ENCODE assay signal across 8 mouse cellular contexts in genomic region chr2:118110225-118110915, GRCm38 (mm10). TPM values are rescaled to one million over a fixed set of nuclear protein-coding genes. Genes with fewer than 3 reads are reported as not detected.
DNase-seq lines count a peak whose midpoint lies in the region; ATAC-seq lines count a peak whose summit lies in the region.

No protein-coding gene starts in this region.

- no peak overlapping the region for H3K27ac ChIP-seq in kidney, embryonic 14.5 days (ENCODE audit: low read depth, low read length)
- no peak overlapping the region for H3K27ac ChIP-seq in forebrain, embryonic 14.5 days (ENCODE audit: low read depth, low read length)
- peak overlapping the region; percentile 70 for H3K27ac ChIP-seq in hindbrain, embryonic 10.5 days
- no peak overlapping the region for H3K27ac ChIP-seq in liver, embryonic 16.5 days (ENCODE audit: low read length)
- H3K27ac ChIP-seq in neural tube, embryonic 14.5 days (ENCODE audit: low read depth, low read length) = no peak overlapping the region

- H3K36me3 ChIP-seq in kidney, embryonic 14.5 days (ENCODE audit: control insufficient read depth, insufficient read depth, low read length) = no peaks in the 10 kb centered on the region
- no peaks in the 10 kb centered on the region for H3K36me3 ChIP-seq in forebrain, embryonic 14.5 days (ENCODE audit: control insufficient read depth, insufficient read depth, low read length)
- peaks cover 9% of the 10 kb centered on the region for H3K36me3 ChIP-seq in hindbrain, embryonic 10.5 days
- no peaks in the 10 kb centered on the region for H3K36me3 ChIP-seq in liver, embryonic 16.5 days (ENCODE audit: control insufficient read depth, insufficient read depth)
- H3K36me3 ChIP-seq in neural tube, embryonic 14.5 days (ENCODE audit: control insufficient read depth, insufficient read depth, low read length) = no peaks in the 10 kb centered on the region

- peaks cover 15% of the 10 kb centered on the region; the same call in 1 of the 2 replicates for H3K4me1 ChIP-seq in kidney, embryonic 14.5 days (ENCODE audit: control insufficient read depth, insufficient read depth, low read length)
- peaks cover 8% of the 10 kb centered on the region for H3K4me1 ChIP-seq in forebrain, embryonic 14.5 days (ENCODE audit: control insufficient read depth, insufficient read depth, low read length)
- peaks cover 43% of the 10 kb centered on the region for H3K4me1 ChIP-seq in hindbrain, embryonic 10.5 days (replicated peaks)
- H3K4me1 ChIP-seq in liver, embryonic 16.5 days (ENCODE audit: control insufficient read depth, low read depth, low read length) = no peaks in the 10 kb centered on the region
- H3K4me1 ChIP-seq in neural tube, embryonic 14.5 days (ENCODE audit: control insufficient read depth, insufficient read depth, low read length) = 0 out of 2 replicates have a peak, but pooled peaks cover 4% of the 10 kb centered on the region

- 36% methylated on average over 17 of the region's 17 CpGs for WGBS in kidney, embryonic 14.5 days
- 35% methylated on average over 17 of the region's 17 CpGs for WGBS in forebrain, embryonic 14.5 days
- WGBS in hindbrain, embryonic 10.5 days = 37% methylated on average over 17 of the region's 17 CpGs
- WGBS in liver, embryonic 16.5 days (ENCODE audit: insufficient replicate concordance) = 38% methylated on average over 17 of the region's 17 CpGs
- 40% methylated on average over 17 of the region's 17 CpGs for WGBS in neural tube, embryonic 14.5 days

- H3K4me3 ChIP-seq in kidney, embryonic 14.5 days (ENCODE audit: low read length) = peak overlapping the region; percentile 61
- peak overlapping the region; percentile 49 for H3K4me3 ChIP-seq in forebrain, embryonic 14.5 days (ENCODE audit: low read depth, low read length)
- peak overlapping the region; percentile 70 for H3K4me3 ChIP-seq in hindbrain, embryonic 10.5 days
- H3K4me3 ChIP-seq in liver, embryonic 16.5 days (ENCODE audit: low read depth, low read length) = no peak overlapping the region
- H3K4me3 ChIP-seq in neural tube, embryonic 14.5 days (ENCODE audit: low read depth, low read length) = peak overlapping the region; percentile 37

- H3K27me3 ChIP-seq in kidney, embryonic 14.5 days (ENCODE audit: control insufficient read depth, insufficient read depth, low read length) = no peaks in the 10 kb centered on the region
- H3K27me3 ChIP-seq in forebrain, embryonic 14.5 days (replicated peaks; ENCODE audit: control insufficient read depth, insufficient read depth, low read length) = peaks cover 5% of the 10 kb centered on the region; the same call in 1 of the 2 replicates
- peaks cover 24% of the 10 kb centered on the region for H3K27me3 ChIP-seq in hindbrain, embryonic 10.5 days (ENCODE audit: insufficient read depth, poor library complexity, severe bottlenecking)
- H3K27me3 ChIP-seq in liver, embryonic 16.5 days (ENCODE audit: control insufficient read depth, insufficient read depth, low read depth, low read length) = peaks cover 2% of the 10 kb centered on the region; the same call in 1 of the 2 replicates
- no peaks in the 10 kb centered on the region for H3K27me3 ChIP-seq in neural tube, embryonic 14.5 days (ENCODE audit: control insufficient read depth, insufficient read depth, low read length)

- no peak overlapping the region; the same call in 1 of the 2 replicates for H3K9ac ChIP-seq in kidney, embryonic 14.5 days (ENCODE audit: low read depth, low read length)
- peak overlapping the region; percentile 52; the same call in 1 of the 2 replicates for H3K9ac ChIP-seq in forebrain, embryonic 14.5 days (ENCODE audit: low read length)
- no peak overlapping the region for H3K9ac ChIP-seq in liver, embryonic 16.5 days (ENCODE audit: low read depth, low read length)
- peak overlapping the region; percentile 32; the same call in 1 of the 2 replicates for H3K9ac ChIP-seq in neural tube, embryonic 14.5 days (replicated peaks; ENCODE audit: low read depth, low read length)

- ATAC-seq in kidney, embryonic 14.5 days (ENCODE audit: low FRiP score, low TSS enrichment) = peak; percentile 14; the same call in 1 of the 2 replicates
- peak; percentile 47 for ATAC-seq in forebrain, embryonic 14.5 days
- ATAC-seq in liver, embryonic 16.5 days (ENCODE audit: low read depth) = no peak
- peak; percentile 29; the same call in 1 of the 2 replicates for ATAC-seq in neural tube, embryonic 14.5 days (ENCODE audit: low read depth)

- H3K4me2 ChIP-seq in kidney, embryonic 14.5 days (replicated peaks; ENCODE audit: low read depth, low read length) = peak overlapping the region; percentile 63
- H3K4me2 ChIP-seq in forebrain, embryonic 14.5 days (ENCODE audit: low read length) = peak overlapping the region; percentile 90
- H3K4me2 ChIP-seq in liver, embryonic 16.5 days (ENCODE audit: low read depth, low read length) = peak overlapping the region; percentile 34; the same call in 1 of the 2 replicates
- H3K4me2 ChIP-seq in neural tube, embryonic 14.5 days (ENCODE audit: low read depth, low read length) = peak overlapping the region; percentile 71

- no peaks in the 10 kb centered on the region for H3K9me3 ChIP-seq in kidney, embryonic 14.5 days (ENCODE audit: control insufficient read depth, low read length)
- no peaks in the 10 kb centered on the region for H3K9me3 ChIP-seq in forebrain, embryonic 14.5 days (replicated peaks; ENCODE audit: control insufficient read depth, low read length)
- no peaks in the 10 kb centered on the region for H3K9me3 ChIP-seq in hindbrain, embryonic 10.5 days
- no peaks in the 10 kb centered on the region for H3K9me3 ChIP-seq in liver, embryonic 16.5 days (replicated peaks; ENCODE audit: control insufficient read depth, low read length)
- H3K9me3 ChIP-seq in neural tube, embryonic 14.5 days (ENCODE audit: control insufficient read depth, low read length) = no peaks in the 10 kb centered on the region

- DNase-seq in kidney, adult 9 months = no peak
- DNase-seq in adrenal gland, adult 8-10 months = peak; percentile 63
- peak; percentile 49 for DNase-seq in forebrain, embryonic 14.5 days (ENCODE audit: low spot score)
- peak; percentile 59 for DNase-seq in hindbrain, embryonic 10.5 days (ENCODE audit: low spot score)
- no peak for DNase-seq in spleen, postnatal 4 days (ENCODE audit: low spot score in 2 of 2)

RNA-seq across cellular contexts. Expression of gene Thbs1, which starts 1.3 kb away (rescaled TPM):
- 10.3 and 23.8 TPM in 2 replicates for polyA plus RNA-seq in kidney, embryonic 14.5 days (2014; fragmentation: Nextera tagmentation; extraction: Ambion mirVana)
- 10 to 100 TPM; 13.4 to 41.0 (median 19.9) TPM for total RNA-seq in adrenal gland, adult 8-10 months (2022)
- 5.8 and 8.3 TPM in 2 replicates for polyA plus RNA-seq in forebrain, embryonic 14.5 days (2014; fragmentation: Nextera tagmentation; extraction: Ambion mirVana)
- 27.3 and 33.8 TPM in 2 replicates for polyA plus RNA-seq in hindbrain, embryonic 10.5 days (2016; fragmentation: Nextera tagmentation; extraction: Ambion mirVana)
- 29.7 and 31.7 TPM in 2 replicates for polyA plus RNA-seq in liver, embryonic 16.5 days (2015; fragmentation: Nextera tagmentation; extraction: Ambion mirVana)
- polyA plus RNA-seq in neural tube, embryonic 14.5 days (2014; fragmentation: Nextera tagmentation; extraction: Ambion mirVana) = 4.5 and 4.9 TPM in 2 replicates

Comparison
In these comparisons a context has a peak if more than half of its experiments do, and no peak if none do; other contexts are left out.
1. H3K4me2 ChIP-seq: peak in every context shown above with its lines; median percentile 90 in forebrain, embryonic 14.5 days; 71 in neural tube, embryonic 14.5 days; 63 in kidney, embryonic 14.5 days; 34 in liver, embryonic 16.5 days.
2. H3K9ac ChIP-seq: peak in forebrain, embryonic 14.5 days (single experiment) and neural tube, embryonic 14.5 days (single experiment); none in kidney, embryonic 14.5 days (single experiment) and liver, embryonic 16.5 days (single experiment).
3. DNase-seq: peak in adrenal gland, adult 8-10 months (single experiment), forebrain, embryonic 14.5 days (single experiment) and hindbrain, embryonic 10.5 days (single experiment); none in kidney, adult 9 months (single experiment) and spleen, postnatal 4 days (0 of 2).